Mouse (Mus musculus) liver, embryonic 15.5 days (tissue): ENCODE results near the gene Krt12. TPM values are rescaled to one million over a fixed set of nuclear protein-coding genes. Genes with fewer than 3 reads are reported as not detected.

ENCODE experiments used
- ATAC-seq: fragments of 200-750 bp; cut with Nextera tagmentation; 2 replicates; pipeline ENCODE4 v1.8.0; 2017; ENCODE audit warnings: moderate number of reproducible peaks, mild to moderate bottlenecking, moderate library complexity; ENCODE audit not compliant: insufficient read depth
- H3K27ac ChIP-seq: fragments of 300-500 bp; sonication (generic); replicated peaks from 2 replicates; pipeline ENCODE4 v1.5.1; 2015; ENCODE audit warnings: mild to moderate bottlenecking, inconsistent platforms
- H3K27me3 ChIP-seq: fragments of 300-500 bp; sonication (generic); 2 replicates; pipeline ENCODE4 v1.6.1; 2015; ENCODE audit warnings: mild to moderate bottlenecking, inconsistent platforms
- H3K36me3 ChIP-seq: fragments of 300-500 bp; sonication (generic); replicated peaks from 2 replicates; pipeline ENCODE4 v1.6.1; 2015; ENCODE audit warnings: moderate library complexity, mild to moderate bottlenecking, inconsistent platforms
- H3K4me1 ChIP-seq: fragments of 300-500 bp; sonication (generic); replicated peaks from 2 replicates; pipeline ENCODE4 v1.6.1; 2015; ENCODE audit warnings: inconsistent platforms
- H3K4me2 ChIP-seq: fragments of 300-500 bp; sonication (generic); 2 replicates; pipeline ENCODE4 v1.6.1; 2015; ENCODE audit warnings: moderate library complexity, mild to moderate bottlenecking, inconsistent platforms
- H3K4me3 ChIP-seq: fragments of 300-500 bp; sonication (generic); replicated peaks from 2 replicates; pipeline ENCODE4 v1.5.1; 2015; ENCODE audit warnings: mild to moderate bottlenecking, inconsistent platforms
- H3K9ac ChIP-seq: fragments of 300-500 bp; sonication (generic); 2 replicates; pipeline ENCODE4 v1.6.1; 2015; ENCODE audit warnings: moderate library complexity, mild to moderate bottlenecking, inconsistent platforms
- H3K9me3 ChIP-seq: fragments of 300-500 bp; sonication (generic); replicated peaks from 2 replicates; pipeline ENCODE4 v1.6.1; 2016; ENCODE audit warnings: inconsistent platforms
- WGBS: fragments of 180-500 bp; shearing (Covaris S2); methylation state at CpG from one replicate; pipeline ENCODE4 v1.1.7; 2015; ENCODE audit warnings: mixed read lengths; ENCODE audit not compliant: insufficient replicate concordance; 5-methylcytosine and 5-hydroxymethylcytosine counted together
- polyA plus RNA-seq: library from polyadenylated mRNA; unstranded; fragments of >200 nt; fragmentation: Nextera tagmentation; extraction: Ambion mirVana; gene quantifications from 2 replicates; pipeline ENCODE4 v1.2.1, GENCODE M21; 2015

Gene Krt12
- polyA plus RNA-seq, 1 experiment from 2014 or later, result not detected

GRCm38 (mm10) chr11:99439465-99439864, 17.4 kb upstream of the Krt12 start:
- no peak for ATAC-seq
- no peak overlapping the region for H3K4me3 ChIP-seq
- WGBS, result 57% methylated on average over 10 of the region's 10 CpGs

GRCm38 (mm10) chr11:99437972-99438371, 15.9 kb upstream of the Krt12 start, which contains the start of gene Krt20:
Krt20 (minus strand) TSS chr11:99438150.
- peaks cover 4% of the 10 kb centered on the region for H3K4me1 ChIP-seq
- H3K9me3 ChIP-seq, result no peaks in the 10 kb centered on the region
- 0 out of 2 replicates have a peak within 1 kb of the TSS, but pooled peaks have one; percentile 18 for H3K9ac ChIP-seq
- peak within 1 kb of the TSS; percentile 35 for H3K4me2 ChIP-seq
- peak; percentile 62; the same call in 1 of the 2 replicates for ATAC-seq
- H3K4me3 ChIP-seq, result peak within 1 kb of the TSS; percentile 49
- no peaks in the 10 kb centered on the region for H3K27me3 ChIP-seq
- WGBS, result 38% methylated on average over 10 of the region's 10 CpGs
- H3K27ac ChIP-seq, result 0 out of 2 replicates have a peak within 1 kb of the TSS, but pooled peaks have one; percentile 41
- H3K36me3 ChIP-seq, result no peaks in the 10 kb centered on the region

More at GRCm38 (mm10) chr11:99439465-99439864, 17.4 kb upstream of the Krt12 start:
- no peaks in the 10 kb centered on the region for H3K36me3 ChIP-seq
- peaks cover 4% of the 10 kb centered on the region for H3K4me1 ChIP-seq
- no peaks in the 10 kb centered on the region for H3K27me3 ChIP-seq
- H3K9ac ChIP-seq, result no peak overlapping the region
- H3K9me3 ChIP-seq, result no peaks in the 10 kb centered on the region
- H3K27ac ChIP-seq, result no peak overlapping the region
- H3K4me2 ChIP-seq, result no peak overlapping the region

GRCm38 (mm10) chr11:99436625-99437024, 14.6 kb upstream of the Krt12 start:
- no peak overlapping the region for H3K9ac ChIP-seq
- ATAC-seq, result no peak
- no peaks in the 10 kb centered on the region for H3K9me3 ChIP-seq
- H3K4me1 ChIP-seq, result peaks cover 4% of the 10 kb centered on the region
- no peaks in the 10 kb centered on the region for H3K27me3 ChIP-seq
- WGBS, result 43% methylated on average over 4 of the region's 4 CpGs
- H3K27ac ChIP-seq, result no peak overlapping the region
- peak overlapping the region; percentile 35 for H3K4me2 ChIP-seq
- H3K36me3 ChIP-seq, result no peaks in the 10 kb centered on the region
- H3K4me3 ChIP-seq, result peak overlapping the region; percentile 33

- Histone ChIP-seq H3K27ac (no peak overlapping the region), H3K36me3 (0 out of 2 replicates have a peak, but pooled peaks cover 2% of the 10 kb centered on the region), H3K4me2 (no peak overlapping the region), H3K4me1 (no peaks in the 10 kb centered on the region), H3K27me3 (no peaks in the 10 kb centered on the region), H3K9ac (no peak overlapping the region), H3K4me3 (no peak overlapping the region), H3K9me3 (no peaks in the 10 kb centered on the region)
- 51% methylated on average over 12 of the region's 12 CpGs for WGBS
- ATAC-seq, result no peak
These were observed 8.6 kb upstream of the Krt12 start for GRCm38 (mm10) chr11:99430670-99431069.

GRCm38 (mm10) chr11:99420586-99420985, 1.5 kb downstream of the Krt12 start:
- WGBS, result 30% methylated on average over 10 of the region's 10 CpGs

GRCm38 (mm10) chr11:99417819-99418218, 4.2 kb downstream of the Krt12 start:
- H3K4me2 ChIP-seq, result no peak overlapping the region
- no peak overlapping the region for H3K9ac ChIP-seq
- WGBS, result 64% methylated on average over 16 of the region's 16 CpGs
- no peaks in the 10 kb centered on the region for H3K36me3 ChIP-seq
- no peaks in the 10 kb centered on the region for H3K9me3 ChIP-seq
- no peak overlapping the region for H3K4me3 ChIP-seq
- no peaks in the 10 kb centered on the region for H3K27me3 ChIP-seq
- ATAC-seq, result no peak
- no peak overlapping the region for H3K27ac ChIP-seq
- H3K4me1 ChIP-seq, result no peaks in the 10 kb centered on the region

More at GRCm38 (mm10) chr11:99420586-99420985, 1.5 kb downstream of the Krt12 start:
- no peak overlapping the region for H3K9ac ChIP-seq
- H3K27me3 ChIP-seq, result no peaks in the 10 kb centered on the region
- no peak overlapping the region for H3K27ac ChIP-seq
- no peaks in the 10 kb centered on the region for H3K9me3 ChIP-seq
- ATAC-seq, result no peak
- H3K4me1 ChIP-seq, result no peaks in the 10 kb centered on the region
- no peak overlapping the region for H3K4me3 ChIP-seq
- H3K4me2 ChIP-seq, result no peak overlapping the region
- no peaks in the 10 kb centered on the region for H3K36me3 ChIP-seq

- WGBS, result 68% methylated on average over 13 of the region's 13 CpGs
- Histone ChIP-seq H3K27me3 (no peaks in the 10 kb centered on the region; the same call in 1 of the 2 replicates), H3K27ac (no peak overlapping the region), H3K4me2 (no peak overlapping the region), H3K4me1 (no peaks in the 10 kb centered on the region), H3K9ac (no peak overlapping the region), H3K4me3 (no peak overlapping the region), H3K9me3 (no peaks in the 10 kb centered on the region), H3K36me3 (no peaks in the 10 kb centered on the region)
- ATAC-seq, result no peak
These were observed 5.2 kb downstream of the Krt12 start for GRCm38 (mm10) chr11:99416902-99417301.

- 67% methylated on average over 13 of the region's 13 CpGs for WGBS
- Histone ChIP-seq H3K27me3 (no peaks in the 10 kb centered on the region; the same call in 1 of the 2 replicates), H3K27ac (no peak overlapping the region), H3K4me3 (no peak overlapping the region), H3K9ac (no peak overlapping the region), H3K4me2 (no peak overlapping the region), H3K4me1 (no peaks in the 10 kb centered on the region), H3K9me3 (no peaks in the 10 kb centered on the region), H3K36me3 (no peaks in the 10 kb centered on the region)
- no peak for ATAC-seq
These were observed 7.5 kb downstream of the Krt12 start for GRCm38 (mm10) chr11:99414463-99415147.

- H3K4me1 ChIP-seq, result no peaks in the 10 kb centered on the region
- H3K36me3 ChIP-seq, result no peaks in the 10 kb centered on the region
- 16% methylated on average over 6 of the region's 6 CpGs for WGBS
- no peak overlapping the region for H3K27ac ChIP-seq
- no peaks in the 10 kb centered on the region for H3K9me3 ChIP-seq
- H3K9ac ChIP-seq, result no peak overlapping the region
- H3K4me2 ChIP-seq, result no peak overlapping the region
- no peaks in the 10 kb centered on the region; the same call in 1 of the 2 replicates for H3K27me3 ChIP-seq
- H3K4me3 ChIP-seq, result no peak overlapping the region
- no peak for ATAC-seq
These were observed 8.8 kb downstream of the Krt12 start for GRCm38 (mm10) chr11:99413247-99413646.

- ATAC-seq, result no peak
- no peak overlapping the region for H3K4me3 ChIP-seq
- 62% methylated on average over 10 of the region's 10 CpGs for WGBS
These were observed 15.9 kb downstream of the Krt12 start for GRCm38 (mm10) chr11:99406186-99406585.

GRCm38 (mm10) chr11:99399956-99400549, 22.0 kb downstream of the Krt12 start:
- Histone ChIP-seq H3K27ac (no peak overlapping the region), H3K4me1 (no peaks in the 10 kb centered on the region), H3K27me3 (no peaks in the 10 kb centered on the region), H3K9me3 (no peaks in the 10 kb centered on the region), H3K4me2 (no peak overlapping the region), H3K4me3 (no peak overlapping the region), H3K36me3 (no peaks in the 10 kb centered on the region), H3K9ac (no peak overlapping the region)
- WGBS, result 70% methylated on average over 13 of the region's 13 CpGs
- ATAC-seq, result no peak

More at GRCm38 (mm10) chr11:99406186-99406585, 15.9 kb downstream of the Krt12 start:
- Histone ChIP-seq H3K4me1 (no peaks in the 10 kb centered on the region), H3K27me3 (no peaks in the 10 kb centered on the region), H3K27ac (no peak overlapping the region), H3K9me3 (no peaks in the 10 kb centered on the region), H3K9ac (no peak overlapping the region), H3K4me2 (no peak overlapping the region), H3K36me3 (no peaks in the 10 kb centered on the region)
